Mouse (Mus musculus) myocyte (in vitro differentiated cells): ENCODE results near the gene Ank.

Experiments
- CEBPB ChIP-seq: IDR thresholded peaks from 2 replicates; pipeline ENCODE4 v1.6.1; 2011; ENCODE audit warnings: mild to moderate bottlenecking, moderate library complexity; ENCODE audit not compliant: poor library complexity, insufficient read depth, severe bottlenecking
- E2F4 ChIP-seq: IDR thresholded peaks from one replicate; pipeline ENCODE4 v1.6.1; 2011; ENCODE audit warnings: mild to moderate bottlenecking, control low read depth, moderate library complexity; ENCODE audit not compliant: insufficient read depth
- MAX ChIP-seq: IDR thresholded peaks from one replicate; pipeline ENCODE4 v1.6.1; 2011; ENCODE audit warnings: low read depth, mild to moderate bottlenecking, control low read depth
- MYOD1 ChIP-seq, 3 experiments: IDR thresholded peaks; one replicate each; pipeline ENCODE4 v1.6.1; 2011; ENCODE audit warnings: control low read depth in 2 of 3, low read depth in 2 of 3, mild to moderate bottlenecking in 2 of 3, moderate library complexity in 1 of 3; ENCODE audit not compliant: insufficient read length in 2 of 3, control insufficient read depth in 1 of 3
- MYOG ChIP-seq, 3 experiments: IDR thresholded peaks; one replicate each; pipeline ENCODE4 v1.6.1; 2011; ENCODE audit warnings: control low read depth in 2 of 3, low read depth in 2 of 3, mild to moderate bottlenecking in 2 of 3; ENCODE audit not compliant: insufficient read length in 2 of 3, control insufficient read depth in 1 of 3, insufficient read depth in 1 of 3
- POLR2A ChIP-seq: IDR thresholded peaks from one replicate; pipeline ENCODE4 v1.6.1; 2011; ENCODE audit warnings: low read depth, mild to moderate bottlenecking, control low read depth, moderate library complexity; ENCODE audit not compliant: insufficient read length
- POLR2AphosphoS2 ChIP-seq: IDR thresholded peaks from one replicate; pipeline ENCODE4 v1.6.1; 2011; ENCODE audit warnings: low read depth, control low read depth; ENCODE audit not compliant: insufficient read length
- REST ChIP-seq: IDR thresholded peaks from one replicate; pipeline ENCODE4 v1.6.1; 2011; ENCODE audit warnings: mild to moderate bottlenecking, control low read depth, moderate library complexity; ENCODE audit not compliant: insufficient read depth, insufficient read length
- TCF12 ChIP-seq: IDR thresholded peaks from one replicate; pipeline ENCODE4 v1.6.1; 2011; ENCODE audit warnings: mild to moderate bottlenecking, control low read depth; ENCODE audit not compliant: poor library complexity, insufficient read depth, severe bottlenecking

DNA sequence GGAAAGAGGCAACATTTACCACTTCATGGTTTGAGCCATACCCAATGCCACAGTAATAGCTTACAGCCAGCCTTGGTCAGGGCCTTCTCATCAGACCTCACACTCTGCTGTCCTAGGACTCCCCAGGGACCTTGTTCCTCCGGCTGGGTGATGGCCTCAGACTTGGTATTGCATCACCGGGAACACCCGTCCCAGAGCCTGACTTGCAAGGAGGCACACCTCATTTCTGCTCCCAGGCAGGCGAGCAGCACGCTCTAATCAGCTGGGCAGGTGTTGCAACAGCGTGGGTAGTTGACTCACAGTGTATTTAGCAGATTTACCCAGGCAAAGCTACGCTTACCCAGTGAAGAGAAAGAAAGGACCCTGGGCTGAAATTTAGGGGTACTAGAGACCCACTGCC is 11.2 kb downstream of the Ank start:
- TF ChIP-seq MAX (no peak), POLR2A (peak; percentile 49), TCF12 (no peak), MYOG (IDR thresholded peaks at IDR 0.05; ENCODE audit: control insufficient read depth in 1 of 3, insufficient read depth in 1 of 3, insufficient read length in 2 of 3, low read depth in 2 of 3) (peak in 1 of 3 experiments; percentile 82), CEBPB (peak; percentile 96), POLR2AphosphoS2 (peak; percentile 58), E2F4 (no peak), MYOD1 (IDR thresholded peaks at IDR 0.05; ENCODE audit: control insufficient read depth in 1 of 3, insufficient read length in 2 of 3, low read depth in 2 of 3) (peak in 1 of 3 experiments; percentile 82), REST (no peak)
